ENCODE assay signal across 20 mouse cellular contexts in genomic region chr15:31173309-31174115, GRCm38 (mm10). TPM values are rescaled to one million over a fixed set of nuclear protein-coding genes. Genes with fewer than 3 reads are reported as not detected.
A peak's percentile ranks its signal among the peaks of the same experiment; 100 is the strongest.
DNase-seq lines count a peak whose midpoint lies in the region; ATAC-seq and TF ChIP-seq lines count a peak whose summit lies in the region.
"Had no signal": no experiment of that assay in that cellular context is flagged by ENCODE, and none has a peak within 500 bp of the region (broad histone marks: within the 10 kb centered on the region; RNA-seq: fewer than 3 reads in every experiment).

No protein-coding gene starts in this region.

- ATAC-seq in forebrain, embryonic 14.5 days: no peak
- ATAC-seq in forebrain, embryonic 11.5 days (replicated peaks; ENCODE audit: low FRiP score): no peak
- ATAC-seq in hindbrain, postnatal 0 days: 0 out of 2 replicates have a peak, but pooled peaks have one; percentile 18
- ATAC-seq in hindbrain, embryonic 12.5 days (ENCODE audit: low FRiP score): no peak
- no peak for ATAC-seq in intestine, embryonic 16.5 days
- ATAC-seq: forebrain, embryonic 15.5 days; inflammation-experienced regulatory T-cells, adult 6 months had no signal

- no peak overlapping the region for H3K4me2 ChIP-seq in forebrain, embryonic 14.5 days (ENCODE audit: low read length)
- no peak overlapping the region for H3K4me2 ChIP-seq in forebrain, embryonic 11.5 days (ENCODE audit: low read depth, low read length, severe bottlenecking)
- H3K4me2 ChIP-seq in hindbrain, postnatal 0 days (ENCODE audit: low read depth, low read length): no peak overlapping the region
- no peak overlapping the region for H3K4me2 ChIP-seq in hindbrain, embryonic 12.5 days (replicated peaks)
- H3K4me2 ChIP-seq in intestine, embryonic 16.5 days (ENCODE audit: low read depth, low read length): no peak overlapping the region
- H3K4me2 ChIP-seq: embryonic facial prominence, embryonic 13.5 days; forebrain, embryonic 15.5 days; heart, embryonic 11.5 days; heart, embryonic 15.5 days had no signal

- no peak overlapping the region for H3K27ac ChIP-seq in forebrain, embryonic 14.5 days (ENCODE audit: low read depth, low read length)
- no peak overlapping the region for H3K27ac ChIP-seq in forebrain, embryonic 11.5 days (ENCODE audit: low read depth, low read length)
- no peak overlapping the region for H3K27ac ChIP-seq in hindbrain, postnatal 0 days
- H3K27ac ChIP-seq in hindbrain, embryonic 12.5 days: no peak overlapping the region
- no peak overlapping the region for H3K27ac ChIP-seq in intestine, embryonic 16.5 days (ENCODE audit: low read length)
- H3K27ac ChIP-seq: embryonic facial prominence, embryonic 13.5 days; forebrain, embryonic 15.5 days; heart, adult 2 months; heart, embryonic 15.5 days; hindbrain, embryonic 10.5 days had no signal

- no peak overlapping the region for H3K9ac ChIP-seq in forebrain, embryonic 14.5 days (ENCODE audit: low read length)
- H3K9ac ChIP-seq in forebrain, embryonic 11.5 days (ENCODE audit: low read length): no peak overlapping the region
- no peak overlapping the region for H3K9ac ChIP-seq in hindbrain, postnatal 0 days (replicated peaks; ENCODE audit: low read length)
- no peak overlapping the region for H3K9ac ChIP-seq in hindbrain, embryonic 12.5 days
- H3K9ac ChIP-seq in intestine, embryonic 16.5 days (ENCODE audit: low read depth, low read length): no peak overlapping the region
- H3K9ac ChIP-seq: embryonic facial prominence, embryonic 13.5 days; forebrain, embryonic 15.5 days; heart, embryonic 15.5 days had no signal

- no peak for TF ChIP-seq CTCF in hindbrain, postnatal 0 days (IDR thresholded peaks at IDR 0.05; ENCODE audit: low read depth)
- no peak for TF ChIP-seq CTCF in brain, embryonic 14.5 days (IDR thresholded peaks at IDR 0.05; ENCODE audit: borderline replicate concordance, extremely low read depth, insufficient read depth, insufficient read length)

- no peaks in the 10 kb centered on the region for H3K4me1 ChIP-seq in forebrain, embryonic 14.5 days (ENCODE audit: control insufficient read depth, insufficient read depth, low read length)
- H3K4me1 ChIP-seq in forebrain, embryonic 11.5 days (replicated peaks; ENCODE audit: control insufficient read depth, insufficient read depth, low read length): no peaks in the 10 kb centered on the region
- no peaks in the 10 kb centered on the region for H3K4me1 ChIP-seq in hindbrain, postnatal 0 days (ENCODE audit: insufficient read depth, low read length)
- no peaks in the 10 kb centered on the region for H3K4me1 ChIP-seq in hindbrain, embryonic 12.5 days
- no peaks in the 10 kb centered on the region for H3K4me1 ChIP-seq in intestine, embryonic 16.5 days (ENCODE audit: control insufficient read depth, insufficient read depth, low read length)
- H3K4me1 ChIP-seq: embryonic facial prominence, embryonic 13.5 days; forebrain, embryonic 15.5 days; heart, embryonic 15.5 days; hindbrain, embryonic 10.5 days had no signal

- no peaks in the 10 kb centered on the region for H3K9me3 ChIP-seq in forebrain, embryonic 14.5 days (replicated peaks; ENCODE audit: control insufficient read depth, low read length)
- no peaks in the 10 kb centered on the region for H3K9me3 ChIP-seq in forebrain, embryonic 11.5 days (ENCODE audit: control insufficient read depth, low read length)
- H3K9me3 ChIP-seq in hindbrain, postnatal 0 days (ENCODE audit: low read length): no peaks in the 10 kb centered on the region
- no peaks in the 10 kb centered on the region for H3K9me3 ChIP-seq in hindbrain, embryonic 12.5 days (replicated peaks)
- H3K9me3 ChIP-seq in intestine, embryonic 16.5 days (ENCODE audit: control insufficient read depth, low read length): no peaks in the 10 kb centered on the region
- H3K9me3 ChIP-seq: embryonic facial prominence, embryonic 13.5 days; forebrain, embryonic 15.5 days; heart, embryonic 15.5 days; hindbrain, embryonic 10.5 days had no signal

- no peaks in the 10 kb centered on the region for H3K27me3 ChIP-seq in forebrain, embryonic 14.5 days (replicated peaks; ENCODE audit: control insufficient read depth, insufficient read depth, low read length)
- H3K27me3 ChIP-seq in forebrain, embryonic 11.5 days (ENCODE audit: control insufficient read depth, insufficient read depth, low read length): no peaks in the 10 kb centered on the region
- H3K27me3 ChIP-seq in hindbrain, postnatal 0 days (ENCODE audit: insufficient read depth, low read length): no peaks in the 10 kb centered on the region
- no peaks in the 10 kb centered on the region for H3K27me3 ChIP-seq in hindbrain, embryonic 12.5 days
- H3K27me3 ChIP-seq in intestine, embryonic 16.5 days (replicated peaks; ENCODE audit: control insufficient read depth, insufficient read depth, low read length): no peaks in the 10 kb centered on the region
- H3K27me3 ChIP-seq: embryonic facial prominence, embryonic 13.5 days; forebrain, embryonic 15.5 days; heart, embryonic 15.5 days had no signal

- H3K36me3 ChIP-seq in forebrain, embryonic 14.5 days (ENCODE audit: control insufficient read depth, insufficient read depth, low read length): no peaks in the 10 kb centered on the region
- no peaks in the 10 kb centered on the region for H3K36me3 ChIP-seq in forebrain, embryonic 11.5 days (ENCODE audit: control insufficient read depth, insufficient read depth, low read length)
- no peaks in the 10 kb centered on the region for H3K36me3 ChIP-seq in hindbrain, postnatal 0 days (ENCODE audit: insufficient read depth, low read length)
- no peaks in the 10 kb centered on the region for H3K36me3 ChIP-seq in hindbrain, embryonic 12.5 days
- no peaks in the 10 kb centered on the region for H3K36me3 ChIP-seq in intestine, embryonic 16.5 days (ENCODE audit: control insufficient read depth, insufficient read depth, low read length)
- H3K36me3 ChIP-seq: embryonic facial prominence, embryonic 13.5 days; forebrain, embryonic 15.5 days; heart, embryonic 15.5 days; hindbrain, embryonic 10.5 days had no signal

- TF ChIP-seq POLR2A in brain, embryonic 14.5 days (IDR thresholded peaks at IDR 0.05; ENCODE audit: borderline replicate concordance, extremely low read depth, insufficient read depth, insufficient read length, poor library complexity, severe bottlenecking): no peak

- DNase-seq in forebrain, embryonic 14.5 days (ENCODE audit: low spot score): peak; percentile 19
- DNase-seq in forebrain, embryonic 11.5 days (ENCODE audit: low spot score): no peak
- DNase-seq in hindbrain, postnatal 0 days (ENCODE audit: low spot score): peak; percentile 49
- peak; percentile 55 for DNase-seq in brain, embryonic 14.5 days (ENCODE audit: low read depth)
- DNase-seq in retina, postnatal 1 day: peak; percentile 22
- DNase-seq: adrenal gland, postnatal 10 days; cerebellum, adult 11-12 months; cerebellum, adult 9-10 months; cerebellum, postnatal 25 days; gastrocnemius, postnatal 10 days; heart, adult 2 months; heart, postnatal 14 days had no signal

- WGBS in forebrain, embryonic 14.5 days: 42% methylated on average over 6 of the region's 6 CpGs
- WGBS in forebrain, embryonic 11.5 days: 59% methylated on average over 6 of the region's 6 CpGs
- WGBS in hindbrain, postnatal 0 days: 57% methylated on average over 6 of the region's 6 CpGs
- WGBS in hindbrain, embryonic 12.5 days: 72% methylated on average over 6 of the region's 6 CpGs
- 81% methylated on average over 6 of the region's 6 CpGs for WGBS in intestine, embryonic 16.5 days

- no peak overlapping the region for H3K4me3 ChIP-seq in forebrain, embryonic 14.5 days (ENCODE audit: low read depth, low read length)
- H3K4me3 ChIP-seq in forebrain, embryonic 11.5 days (ENCODE audit: low read depth, low read length): no peak overlapping the region
- no peak overlapping the region for H3K4me3 ChIP-seq in hindbrain, postnatal 0 days (ENCODE audit: low read length)
- H3K4me3 ChIP-seq in hindbrain, embryonic 12.5 days: no peak overlapping the region
- H3K4me3 ChIP-seq in intestine, embryonic 16.5 days (ENCODE audit: low read length): no peak overlapping the region
- H3K4me3 ChIP-seq: embryonic facial prominence, embryonic 13.5 days; forebrain, embryonic 15.5 days; heart, adult 2 months; heart, embryonic 15.5 days; hindbrain, embryonic 10.5 days had no signal

RNA-seq across cellular contexts. Expression of gene Dap, which starts 50.6 kb away (rescaled TPM):
- 21.1 and 22.7 TPM in 2 replicates for polyA plus RNA-seq in forebrain, embryonic 14.5 days (2014; fragmentation: Nextera tagmentation; extraction: Ambion mirVana)
- polyA plus RNA-seq in forebrain, embryonic 11.5 days (2014; fragmentation: Nextera tagmentation; extraction: Ambion mirVana): 39.3 and 39.9 TPM in 2 replicates
- 17.6 and 39.0 TPM in 2 replicates for total RNA-seq in hindbrain, postnatal 0 days (2014; rRNA removed)
- polyA plus RNA-seq in hindbrain, postnatal 0 days (2015; fragmentation: Nextera tagmentation; extraction: Ambion mirVana): 26.5 and 29.5 TPM in 2 replicates
- polyA plus RNA-seq in hindbrain, embryonic 12.5 days (2016; fragmentation: Nextera tagmentation; extraction: Ambion mirVana): 59.1 and 59.4 TPM in 2 replicates
- 16.6 and 24.4 TPM in 2 replicates for polyA plus RNA-seq in brain, embryonic 14.5 days (2012; rRNA removed)
- polyA plus RNA-seq in intestine, embryonic 16.5 days (2015; fragmentation: Nextera tagmentation; extraction: Ambion mirVana): 80.5 and 86.7 TPM in 2 replicates
